Mouse (Mus musculus): ENCODE results near the gene Slc35f1. TPM values are rescaled to one million over a fixed set of nuclear protein-coding genes. Genes with fewer than 3 reads are reported as not detected.

The Slc35f1 gene
- polyA plus RNA-seq, 1 experiment, result 16.3 TPM

GRCm38 (mm10) chr10:53120608-53121007 lies 430.3 kb downstream of the Slc35f1 start:
- H3K4me3 ChIP-seq (replicated peaks; ENCODE audit: insufficient read depth, low read depth, low read length), result no peak overlapping the region
- 97% methylated on average over 2 of the region's 2 CpGs for WGBS
- DNase-seq, result no peak
- TF ChIP-seq POLR2A (IDR thresholded peaks at IDR 0.05; ENCODE audit: borderline replicate concordance, insufficient read depth, low read length) (no peak), CTCF (IDR thresholded peaks at IDR 0.05; ENCODE audit: borderline replicate concordance, insufficient read depth, low read depth, low read length) (no peak)
- H3K27ac ChIP-seq (ENCODE audit: insufficient read depth, low read length), result no peak overlapping the region
- peaks cover 7% of the 10 kb centered on the region; the same call in 1 of the 2 replicates for H3K4me1 ChIP-seq (ENCODE audit: control insufficient read depth, insufficient read depth, low read length)
- no peaks in the 10 kb centered on the region for H3K27me3 ChIP-seq (ENCODE audit: control insufficient read depth, insufficient read depth, low read length)

GRCm38 (mm10) chr10:53124365-53124764 lies 434.0 kb downstream of the Slc35f1 start:
- TF ChIP-seq POLR2A (IDR thresholded peaks at IDR 0.05; ENCODE audit: borderline replicate concordance, insufficient read depth, low read length) (no peak), CTCF (IDR thresholded peaks at IDR 0.05; ENCODE audit: borderline replicate concordance, insufficient read depth, low read depth, low read length) (no peak)
- Histone ChIP-seq H3K4me1 (ENCODE audit: control insufficient read depth, insufficient read depth, low read length) (peaks cover 7% of the 10 kb centered on the region; the same call in 1 of the 2 replicates), H3K4me3 (replicated peaks; ENCODE audit: insufficient read depth, low read depth, low read length) (no peak overlapping the region), H3K27ac (ENCODE audit: insufficient read depth, low read length) (no peak overlapping the region), H3K27me3 (ENCODE audit: control insufficient read depth, insufficient read depth, low read length) (no peaks in the 10 kb centered on the region)
- DNase-seq, result peak; percentile 56 to 79
- 1% methylated on average over 6 of the region's 6 CpGs for WGBS

- 69% methylated on average over 1 of the region's 1 CpGs for WGBS
- Histone ChIP-seq H3K4me1 (ENCODE audit: control insufficient read depth, insufficient read depth, low read length) (no peaks in the 10 kb centered on the region), H3K27me3 (ENCODE audit: control insufficient read depth, insufficient read depth, low read length) (no peaks in the 10 kb centered on the region), H3K4me3 (replicated peaks; ENCODE audit: insufficient read depth, low read depth, low read length) (no peak overlapping the region), H3K27ac (ENCODE audit: insufficient read depth, low read length) (no peak overlapping the region)
- TF ChIP-seq POLR2A (IDR thresholded peaks at IDR 0.05; ENCODE audit: borderline replicate concordance, insufficient read depth, low read length) (no peak), CTCF (IDR thresholded peaks at IDR 0.05; ENCODE audit: borderline replicate concordance, insufficient read depth, low read depth, low read length) (no peak)
- DNase-seq, result no peak
Measured at GRCm38 (mm10) chr10:53132707-53133106, 442.4 kb downstream of the Slc35f1 start.

GRCm38 (mm10) chr10:53150321-53150720 lies 460.0 kb downstream of the Slc35f1 start:
- no peaks in the 10 kb centered on the region for H3K4me1 ChIP-seq (ENCODE audit: control insufficient read depth, insufficient read depth, low read length)
- no peak for DNase-seq
- no peak overlapping the region for H3K4me3 ChIP-seq (replicated peaks; ENCODE audit: insufficient read depth, low read depth, low read length)
- H3K27ac ChIP-seq (ENCODE audit: insufficient read depth, low read length), result no peak overlapping the region
- 80% methylated on average over 2 of the region's 2 CpGs for WGBS
- TF ChIP-seq CTCF (IDR thresholded peaks at IDR 0.05; ENCODE audit: borderline replicate concordance, insufficient read depth, low read depth, low read length), result no peak
- TF ChIP-seq POLR2A (IDR thresholded peaks at IDR 0.05; ENCODE audit: borderline replicate concordance, insufficient read depth, low read length), result no peak
- H3K27me3 ChIP-seq (ENCODE audit: control insufficient read depth, insufficient read depth, low read length), result no peaks in the 10 kb centered on the region

GRCm38 (mm10) chr10:53150916-53151315 lies 460.6 kb downstream of the Slc35f1 start:
- 65% methylated on average over 2 of the region's 2 CpGs for WGBS
- TF ChIP-seq POLR2A (IDR thresholded peaks at IDR 0.05; ENCODE audit: borderline replicate concordance, insufficient read depth, low read length) (no peak), CTCF (IDR thresholded peaks at IDR 0.05; ENCODE audit: borderline replicate concordance, insufficient read depth, low read depth, low read length) (no peak)
- Histone ChIP-seq H3K4me1 (ENCODE audit: control insufficient read depth, insufficient read depth, low read length) (no peaks in the 10 kb centered on the region), H3K27ac (ENCODE audit: insufficient read depth, low read length) (no peak overlapping the region), H3K27me3 (ENCODE audit: control insufficient read depth, insufficient read depth, low read length) (no peaks in the 10 kb centered on the region), H3K4me3 (replicated peaks; ENCODE audit: insufficient read depth, low read depth, low read length) (no peak overlapping the region)
- DNase-seq, result no peak

GRCm38 (mm10) chr10:53156374-53156773 lies 466.0 kb downstream of the Slc35f1 start:
- no peaks in the 10 kb centered on the region for H3K4me1 ChIP-seq (ENCODE audit: control insufficient read depth, insufficient read depth, low read length)
- DNase-seq, result no peak
- WGBS, result 73% methylated on average over 7 of the region's 7 CpGs
- TF ChIP-seq POLR2A (IDR thresholded peaks at IDR 0.05; ENCODE audit: borderline replicate concordance, insufficient read depth, low read length) (no peak), CTCF (IDR thresholded peaks at IDR 0.05; ENCODE audit: borderline replicate concordance, insufficient read depth, low read depth, low read length) (no peak)
- H3K27ac ChIP-seq (ENCODE audit: insufficient read depth, low read length), result no peak overlapping the region
- H3K27me3 ChIP-seq (ENCODE audit: control insufficient read depth, insufficient read depth, low read length), result no peaks in the 10 kb centered on the region
- no peak overlapping the region for H3K4me3 ChIP-seq (replicated peaks; ENCODE audit: insufficient read depth, low read depth, low read length)

GRCm38 (mm10) chr10:53157740-53158139 lies 467.4 kb downstream of the Slc35f1 start:
- no peak overlapping the region for H3K4me3 ChIP-seq (replicated peaks; ENCODE audit: insufficient read depth, low read depth, low read length)
- H3K4me1 ChIP-seq (ENCODE audit: control insufficient read depth, insufficient read depth, low read length), result no peaks in the 10 kb centered on the region
- no peak overlapping the region for H3K27ac ChIP-seq (ENCODE audit: insufficient read depth, low read length)
- no peaks in the 10 kb centered on the region for H3K27me3 ChIP-seq (ENCODE audit: control insufficient read depth, insufficient read depth, low read length)
- 83% methylated on average over 2 of the region's 2 CpGs for WGBS
- TF ChIP-seq CTCF (IDR thresholded peaks at IDR 0.05; ENCODE audit: borderline replicate concordance, insufficient read depth, low read depth, low read length) (no peak), POLR2A (IDR thresholded peaks at IDR 0.05; ENCODE audit: borderline replicate concordance, insufficient read depth, low read length) (no peak)
- no peak for DNase-seq

All from cerebellum, adult 2 months (tissue).